Mouse (Mus musculus): ENCODE measurements around the gene Trmt2b.

DNA sequence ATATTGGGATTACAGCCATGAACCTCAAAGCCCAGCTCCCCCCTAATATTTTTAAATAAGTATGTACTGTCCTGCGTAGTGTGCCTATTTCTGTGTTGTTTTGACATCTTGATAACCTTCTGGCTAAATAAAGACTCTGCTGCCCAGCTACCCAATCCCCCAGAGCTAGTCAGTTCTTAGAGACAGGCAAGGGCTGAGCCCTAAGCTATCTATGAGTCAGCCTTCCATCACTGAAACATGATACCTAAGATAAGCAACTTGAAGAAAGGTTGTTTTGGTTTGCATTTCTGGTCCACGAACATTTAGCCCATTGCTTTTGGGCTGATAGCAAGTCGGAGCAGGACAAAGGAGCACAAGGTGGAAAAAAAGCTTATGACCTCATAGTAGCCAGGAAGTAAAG is 56.2 kb downstream of the Trmt2b start:
- TF ChIP-seq CTCF (IDR thresholded peaks at IDR 0.05; ENCODE audit: borderline replicate concordance, control insufficient read depth, extremely low read depth, insufficient read depth, low read length, poor library complexity) (no peak), POLR2A (IDR thresholded peaks at IDR 0.05; ENCODE audit: control insufficient read depth, extremely low read depth, insufficient read depth, low read length, poor library complexity) (no peak)
